Mouse (Mus musculus): Measurements from ENCODE around the gene Ccdc141. TPM values are rescaled to one million over a fixed set of nuclear protein-coding genes. Genes with fewer than 3 reads are reported as not detected.

Ccdc141 gene
- polyA plus RNA-seq (2021; fragmentation: Nextera tagmentation), result 2.7 and 4.9 TPM in 2 replicates
- long read RNA-seq, experiment 1, partial matches to known transcripts, result 11 of 14 reads
- long read RNA-seq, experiment 1, other reads (novel, unspliced or antisense), result 3 of 14 reads
- long read RNA-seq, experiment 2, full-length matches to known transcripts, result 6 of 36 reads
- long read RNA-seq, experiment 2, partial matches to known transcripts, result 22 of 36 reads
- long read RNA-seq, experiment 2, other reads (novel, unspliced or antisense), result 8 of 36 reads

GRCm38 (mm10) chr2:77170633-77171105 is at the start of gene Ccdc141:
TSS of gene Ccdc141 (minus strand) at chr2:77170636.

GRCm38 (mm10) chr2:76982391-76983145 is 187.9 kb downstream of the Ccdc141 start, which contains the start of gene Ttn:
TSS of gene Ttn (minus strand) at chr2:76982547.

Small RNA genes within 50 kb of the gene (microRNA-seq; reads per million reads assigned to microRNA genes)
- not detected for gene Gm44360

Other genes with a start within 250 kb of the Ccdc141 start
- 0.14 and 0.16 TPM in 2 replicates for gene Ttn, start 188.1 kb downstream of the Ccdc141 start, polyA plus RNA-seq (2021; fragmentation: Nextera tagmentation)
- gene Sestd1, start 110.0 kb upstream of the Ccdc141 start, polyA plus RNA-seq (2021; fragmentation: Nextera tagmentation), result 8.8 and 9.2 TPM in 2 replicates

All from layer of hippocampus, adult 6 months (tissue).